Mouse (Mus musculus) brain, embryonic 18.5 days (tissue): ENCODE results near the gene Ramp2.
A peak's percentile ranks its signal among the peaks of the same experiment; 100 is the strongest.

ENCODE experiments used
- DNase-seq: peaks from one replicate; pipeline ENCODE4 v3.0.0-alpha.2; 2012; ENCODE audit warnings: low read depth, low spot score

The Ramp2 gene

DNA sequence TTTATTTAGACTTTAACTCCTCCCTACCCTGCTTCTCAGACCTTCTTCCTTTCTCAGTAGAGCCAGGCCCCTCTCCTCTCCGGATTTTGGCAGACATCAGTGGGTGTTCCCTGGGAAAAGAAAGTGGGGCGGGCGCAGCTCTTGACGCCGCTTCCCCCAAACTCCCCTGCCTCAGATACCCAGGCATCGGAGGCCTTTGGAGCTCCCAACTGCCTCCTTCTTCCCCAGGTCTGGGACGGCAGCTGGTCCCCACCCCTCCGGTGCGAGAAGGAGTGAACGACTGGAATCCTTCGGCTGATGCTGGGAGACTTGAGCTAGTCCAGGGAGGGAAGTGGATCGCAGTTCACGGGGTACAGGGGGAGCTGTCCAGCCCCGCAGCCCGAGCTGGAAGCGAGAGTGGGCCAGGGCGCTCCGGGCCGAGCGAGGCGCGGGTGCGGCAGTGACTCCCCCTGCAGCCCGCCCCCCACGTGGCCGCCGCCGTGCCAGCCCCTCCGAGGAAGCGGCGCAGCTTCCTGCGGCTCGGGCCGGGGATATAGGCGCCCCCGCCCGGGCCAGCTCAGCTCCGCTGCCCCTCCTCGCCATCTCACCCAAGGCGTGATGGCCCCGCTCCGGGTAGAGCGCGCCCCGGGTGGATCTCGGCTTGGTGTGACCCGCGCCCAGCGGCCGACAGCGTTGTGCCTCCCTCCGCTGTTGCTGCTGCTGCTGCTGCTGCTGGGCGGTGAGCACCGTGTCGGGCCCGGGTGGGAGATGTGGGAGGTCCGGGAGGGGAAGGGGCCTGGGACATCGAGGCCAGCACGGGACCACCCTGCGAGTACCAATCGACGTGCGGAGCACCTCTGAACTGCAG is at the start of gene Ramp2:
TSS of gene Ramp2 (plus strand) at position 174 of the 847 bp plus-strand sequence.
- DNase-seq = no peak

DNA sequence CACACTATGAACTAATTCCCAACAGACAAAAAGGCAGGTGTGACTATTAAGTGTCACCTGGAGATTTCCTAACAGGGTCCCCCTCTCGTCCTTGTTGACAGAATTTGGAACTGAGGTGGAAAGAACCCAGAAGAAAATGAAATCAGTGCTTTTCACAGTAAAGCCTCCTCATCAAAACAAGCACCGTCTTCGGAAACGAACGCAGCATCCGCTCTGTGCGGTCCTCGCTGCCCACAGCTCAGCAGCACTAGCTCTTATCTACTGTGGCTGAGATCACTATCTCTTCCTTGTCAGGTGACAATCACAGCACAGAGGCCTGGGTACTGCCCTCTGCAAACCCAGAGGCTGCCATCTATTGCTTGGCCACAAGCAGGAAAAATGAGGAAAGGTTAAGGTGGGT is 49.7 kb upstream of the Ramp2 start:
- no peak for DNase-seq

DNA sequence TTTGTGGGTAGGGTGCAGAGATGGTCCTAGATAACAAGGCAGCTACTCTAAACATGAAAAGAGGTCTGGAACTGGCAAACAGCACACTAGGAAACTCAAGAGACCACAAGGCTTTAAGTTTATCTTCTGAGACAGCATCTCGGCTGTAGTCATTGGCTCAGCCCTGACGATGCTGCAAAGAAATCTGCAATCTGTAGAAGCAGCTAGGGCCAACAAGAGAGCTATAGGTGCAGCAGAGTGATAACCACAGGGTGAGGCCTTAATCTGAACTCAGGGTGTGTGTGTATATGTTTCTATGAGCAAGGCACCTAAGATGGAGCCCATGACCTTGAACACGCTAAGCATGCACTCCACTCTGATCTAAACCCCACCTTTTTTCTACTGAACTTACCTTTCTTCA is 46.3 kb upstream of the Ramp2 start:
- DNase-seq = no peak

DNA sequence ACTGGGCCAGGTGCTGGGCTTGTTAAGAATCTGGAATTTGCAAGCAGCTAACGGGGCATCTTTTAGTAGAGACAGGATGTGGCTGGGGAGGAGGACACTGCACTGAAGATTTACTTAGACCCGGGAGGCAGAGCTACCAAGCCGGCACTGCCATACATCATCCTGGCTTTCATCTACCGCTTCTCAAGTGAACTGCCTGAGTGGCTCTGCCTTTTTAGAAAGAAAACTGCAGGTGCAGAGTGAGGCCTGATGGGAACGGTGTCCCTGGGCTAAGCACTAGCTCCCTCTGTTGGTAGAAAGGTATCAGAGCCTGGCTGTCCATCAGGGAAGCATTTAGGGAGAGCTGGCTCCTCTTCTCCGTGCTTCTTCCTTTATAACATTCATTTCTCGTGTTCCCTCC is 44.8 kb upstream of the Ramp2 start:
- DNase-seq = no peak

DNA sequence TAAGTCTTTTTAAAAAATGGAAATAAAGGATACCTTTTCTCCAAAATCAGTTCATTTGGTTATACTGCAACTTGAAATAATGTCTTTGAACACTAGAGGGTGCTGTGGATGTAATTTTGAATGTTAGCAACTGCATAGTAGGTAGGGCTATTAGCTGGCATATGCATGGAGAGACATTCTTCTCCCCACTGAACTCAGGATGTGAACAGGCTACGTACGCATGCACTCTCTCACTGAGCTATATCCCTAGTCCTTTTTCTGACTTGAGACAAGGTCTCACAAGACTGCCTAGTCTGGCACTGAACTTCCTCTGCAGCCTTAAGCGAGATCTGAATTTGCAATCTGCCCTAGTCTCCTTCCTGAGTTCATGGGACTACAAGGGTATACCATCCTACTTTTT is 33.9 kb upstream of the Ramp2 start:
- DNase-seq = peak; percentile 42

DNA sequence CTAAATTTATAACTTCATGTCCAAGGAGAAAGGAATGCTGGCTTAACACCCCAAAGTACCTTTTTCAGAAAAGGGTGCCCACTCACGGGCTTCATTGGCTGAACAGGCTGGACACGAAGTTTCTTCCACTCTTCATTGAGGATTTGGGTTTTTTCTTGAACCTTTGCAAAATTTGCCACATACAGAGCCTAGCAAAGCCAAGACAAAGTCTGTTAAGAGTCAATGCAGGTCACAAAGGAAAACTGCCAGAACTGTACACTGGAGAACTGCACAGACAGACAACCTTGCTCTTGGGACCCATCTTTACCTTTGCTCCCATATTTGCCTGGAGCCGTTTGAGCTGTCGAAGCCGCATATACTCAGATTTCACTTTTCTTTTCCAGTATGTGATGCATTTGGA is 28.9 kb upstream of the Ramp2 start:
- no peak for DNase-seq

DNA sequence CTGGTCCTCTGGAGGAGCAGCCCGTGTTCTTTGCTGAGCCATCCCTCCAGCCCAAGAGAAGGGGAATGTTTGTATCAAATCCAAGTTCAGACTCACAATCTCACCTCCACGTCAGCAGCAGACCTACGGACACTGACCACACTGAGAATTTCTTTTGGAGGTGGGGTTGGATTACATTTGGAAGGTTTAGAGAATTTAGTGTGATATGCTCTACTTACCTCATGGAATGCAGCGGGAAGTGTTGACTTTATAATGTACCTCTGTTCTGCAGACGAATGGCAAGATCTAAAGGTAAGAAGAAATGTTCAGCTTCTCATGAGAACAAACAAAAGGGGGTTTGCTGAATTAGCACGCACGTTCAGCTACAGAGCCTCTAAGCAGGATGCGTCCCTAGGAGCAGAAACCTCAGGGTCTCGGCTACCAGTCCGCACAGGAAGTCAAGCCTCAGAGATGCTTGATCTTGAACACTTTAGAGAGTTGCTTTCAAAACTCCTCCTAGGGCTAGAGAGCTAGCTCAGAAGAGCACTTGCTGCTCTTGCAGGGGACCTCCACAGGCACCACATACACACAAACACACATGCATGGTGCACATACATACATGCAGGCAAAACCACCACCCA is 27.3 kb upstream of the Ramp2 start:
- no peak for DNase-seq

DNA sequence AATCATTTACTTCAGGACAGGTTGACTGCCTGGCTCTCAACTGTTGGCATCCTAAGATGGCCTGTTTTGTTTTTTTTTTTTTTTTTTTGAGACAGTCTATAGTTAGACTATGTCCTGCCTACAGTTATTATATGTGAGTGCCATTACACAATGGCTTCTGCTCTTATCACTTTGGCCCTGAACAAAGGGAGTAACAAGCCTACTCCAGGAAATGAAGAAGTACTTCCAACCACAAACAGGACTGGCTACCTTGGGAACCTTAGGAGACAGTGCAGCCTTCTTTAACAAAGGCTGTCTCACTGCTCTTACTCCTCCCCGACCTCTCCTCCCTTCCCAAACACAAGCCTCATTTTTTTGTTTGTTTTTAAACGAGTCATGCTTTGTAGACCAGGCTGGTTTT is 25.0 kb upstream of the Ramp2 start:
- DNase-seq = no peak

DNA sequence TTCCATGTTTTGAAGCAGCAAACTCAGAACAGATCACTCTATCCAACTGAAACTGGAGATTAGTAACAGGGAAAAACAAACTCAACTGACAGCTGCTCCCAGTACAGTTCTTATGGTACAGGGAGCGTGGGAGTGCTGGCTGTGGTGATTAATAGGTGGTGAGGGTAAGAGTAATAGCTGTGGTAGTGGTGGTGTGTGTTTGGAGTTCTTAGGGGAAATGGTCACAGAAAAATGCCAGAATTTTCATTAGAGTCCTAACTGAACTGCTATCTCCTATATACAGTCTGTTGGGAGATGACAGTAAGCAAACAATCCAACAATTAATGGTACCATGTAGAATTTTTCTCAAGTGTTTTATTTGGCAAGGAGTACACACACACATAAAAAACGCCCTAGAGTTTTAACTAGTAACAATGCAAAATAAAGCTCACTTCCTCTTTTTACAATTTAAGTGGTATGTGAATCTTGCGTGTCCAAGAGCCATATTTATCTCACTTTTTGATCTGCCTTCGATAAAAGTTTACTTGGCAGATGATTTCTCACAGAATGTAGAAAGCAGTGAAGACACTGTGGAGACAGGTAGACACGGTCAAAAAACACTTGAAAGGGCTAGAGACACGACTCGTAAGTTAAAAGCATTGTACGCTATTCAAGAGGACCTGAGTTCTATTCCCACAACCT is 24.4 kb upstream of the Ramp2 start:
- no peak for DNase-seq

DNA sequence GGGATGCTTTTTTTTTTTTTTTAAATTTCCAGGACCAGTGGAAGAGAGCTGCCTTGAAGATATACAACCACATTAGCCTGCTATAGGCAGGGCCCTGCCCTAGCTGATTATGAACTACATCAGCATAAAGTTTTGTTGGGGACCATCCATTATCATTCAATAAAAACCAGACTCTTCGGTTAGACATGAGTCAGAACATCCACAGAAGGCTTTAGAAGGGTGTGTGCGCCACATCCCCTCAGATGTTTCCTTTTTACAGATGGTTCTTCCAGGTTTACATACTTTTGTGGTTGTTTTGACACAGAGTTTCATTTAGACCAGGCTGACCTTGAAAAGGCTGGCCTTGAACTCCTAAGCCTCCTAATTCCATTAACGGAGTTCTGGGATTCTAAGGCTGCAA is 21.5 kb upstream of the Ramp2 start:
- DNase-seq = no peak

DNA sequence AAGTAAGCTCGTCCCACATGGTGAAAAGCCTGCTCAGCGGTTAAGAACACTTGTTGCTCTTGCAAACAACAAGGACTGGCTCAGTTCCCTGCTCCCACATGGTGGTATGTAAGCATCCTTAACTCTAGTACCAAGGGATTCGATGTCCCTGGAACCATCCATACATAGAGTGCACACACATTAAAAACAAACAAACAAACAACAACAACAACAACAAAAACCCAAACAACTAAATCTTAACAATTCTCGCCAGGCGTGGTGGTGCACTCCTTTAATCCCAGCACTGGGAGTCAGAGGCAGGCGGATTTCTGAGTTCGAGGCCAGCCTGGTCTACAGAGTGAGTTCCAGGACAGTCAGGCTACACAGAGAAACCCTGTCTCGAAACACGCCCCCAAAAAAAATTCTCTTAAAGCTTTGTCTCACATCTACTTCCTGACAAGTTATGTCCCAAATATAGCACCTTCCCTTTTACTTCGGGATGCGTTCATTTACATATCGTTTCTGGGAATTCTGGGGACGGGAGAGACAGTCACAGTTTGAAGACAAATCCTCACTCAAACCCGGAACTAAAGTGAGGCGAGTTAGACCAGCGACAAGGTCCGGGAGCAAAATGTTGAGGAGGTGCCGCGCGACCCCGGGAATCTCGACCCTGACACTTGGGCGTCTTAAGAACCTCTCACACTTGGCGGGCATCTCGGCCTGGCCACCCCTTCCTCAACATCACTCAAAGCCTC is 20.3 kb upstream of the Ramp2 start:
- DNase-seq = no peak

DNA sequence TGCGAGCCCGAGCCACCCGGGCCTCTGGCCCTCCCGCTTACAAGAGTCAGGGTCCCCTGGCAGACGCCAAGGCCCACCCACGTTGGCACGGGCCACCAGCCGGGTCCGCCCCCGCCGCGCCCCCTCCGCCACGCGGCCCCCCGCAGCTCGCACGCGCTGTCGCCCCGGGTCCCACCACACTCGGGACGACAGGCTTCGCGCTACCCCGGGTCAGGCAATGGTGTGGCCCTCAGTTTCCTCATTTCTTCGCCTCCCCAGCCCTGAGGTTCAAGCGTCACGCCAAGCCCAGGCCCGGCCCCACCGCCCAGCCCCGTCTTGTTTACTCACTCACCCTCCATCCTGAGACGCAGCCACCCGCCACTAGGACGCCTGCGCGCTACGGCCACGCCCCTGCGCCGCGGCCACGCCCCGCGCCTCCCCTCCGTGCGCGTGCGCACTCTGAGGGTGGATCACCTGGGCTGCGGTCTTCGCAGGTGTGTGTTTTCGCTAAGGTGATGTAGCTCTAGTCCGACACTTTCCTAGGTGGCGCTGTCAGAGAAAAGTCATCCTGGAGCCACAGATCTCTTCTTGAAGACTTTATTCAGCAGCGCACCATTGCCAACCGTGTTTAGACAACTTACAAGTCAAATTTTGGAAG is 19.6 kb upstream of the Ramp2 start, which contains the start of gene Ezh1:
TSS of gene Ezh1 (minus strand) at position 399 of the 637 bp plus-strand sequence.
- peak; percentile 46 for DNase-seq

DNA sequence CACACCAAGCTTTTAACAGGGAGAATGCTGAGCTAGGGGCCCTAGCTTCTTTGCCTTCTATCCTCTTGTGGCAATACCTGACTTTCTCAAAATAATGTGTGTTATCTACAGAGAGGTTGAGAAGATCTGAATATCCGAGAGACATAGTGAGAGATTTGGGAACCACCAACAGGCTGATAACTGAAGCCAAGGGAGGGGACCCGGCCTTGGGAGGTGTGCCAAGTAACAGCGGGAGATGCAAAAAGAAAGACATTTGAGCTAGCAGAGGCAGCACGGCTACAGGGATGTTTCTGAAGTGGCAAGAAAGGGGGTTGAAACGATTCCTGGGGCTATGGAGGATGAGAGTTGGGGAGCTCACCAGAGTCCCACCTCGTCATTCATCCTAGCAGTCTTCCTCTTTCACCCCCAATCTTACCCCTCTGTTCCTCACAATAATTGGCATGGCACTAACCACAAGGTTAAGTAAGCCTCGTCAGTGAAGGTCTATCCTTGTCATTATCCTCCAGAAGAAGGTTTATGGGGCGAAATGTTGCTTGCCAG is 16.4 kb upstream of the Ramp2 start:
- DNase-seq = no peak

DNA sequence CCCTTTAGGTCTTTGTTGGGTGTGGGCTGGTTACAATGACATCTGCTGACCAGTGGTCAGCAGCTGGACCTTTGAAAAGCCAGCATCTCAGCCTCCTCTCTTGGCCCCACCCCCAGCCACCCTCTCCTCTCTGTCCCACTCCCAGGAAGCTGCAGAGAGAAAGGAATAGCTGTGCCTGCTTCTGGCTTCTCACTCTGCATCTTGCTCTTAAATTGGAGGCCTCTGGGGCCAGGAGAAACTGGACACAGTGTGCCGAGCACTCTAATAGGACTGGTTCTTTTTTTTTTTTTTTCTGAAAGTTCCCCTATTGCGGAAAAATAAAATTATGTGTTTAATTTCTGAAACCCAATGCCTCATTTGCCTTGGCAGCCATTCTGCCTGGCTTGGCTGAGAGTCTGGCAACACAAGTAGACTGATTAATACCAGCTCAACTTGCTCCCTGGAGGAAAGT is 15.7 kb upstream of the Ramp2 start:
- DNase-seq = no peak

DNA sequence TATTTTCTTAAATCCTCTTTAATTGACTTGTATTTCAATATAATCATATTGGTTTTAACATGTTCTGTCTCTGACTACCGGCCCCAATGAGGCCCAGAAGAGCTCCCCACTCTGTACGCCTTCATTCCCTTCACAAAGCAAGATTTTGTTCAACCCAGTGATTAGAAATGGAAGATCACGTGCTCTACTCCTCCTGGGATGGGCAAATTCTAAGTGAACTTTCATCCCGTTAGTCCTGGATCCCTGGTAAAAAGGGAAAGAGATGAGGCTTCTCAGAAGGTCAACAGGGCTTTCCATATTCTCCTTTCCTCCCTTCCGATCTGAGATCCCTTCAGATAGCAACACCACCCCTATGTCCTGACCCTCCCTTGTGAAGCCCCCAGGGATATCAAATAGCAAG is 15.3 kb upstream of the Ramp2 start:
- no peak for DNase-seq

DNA sequence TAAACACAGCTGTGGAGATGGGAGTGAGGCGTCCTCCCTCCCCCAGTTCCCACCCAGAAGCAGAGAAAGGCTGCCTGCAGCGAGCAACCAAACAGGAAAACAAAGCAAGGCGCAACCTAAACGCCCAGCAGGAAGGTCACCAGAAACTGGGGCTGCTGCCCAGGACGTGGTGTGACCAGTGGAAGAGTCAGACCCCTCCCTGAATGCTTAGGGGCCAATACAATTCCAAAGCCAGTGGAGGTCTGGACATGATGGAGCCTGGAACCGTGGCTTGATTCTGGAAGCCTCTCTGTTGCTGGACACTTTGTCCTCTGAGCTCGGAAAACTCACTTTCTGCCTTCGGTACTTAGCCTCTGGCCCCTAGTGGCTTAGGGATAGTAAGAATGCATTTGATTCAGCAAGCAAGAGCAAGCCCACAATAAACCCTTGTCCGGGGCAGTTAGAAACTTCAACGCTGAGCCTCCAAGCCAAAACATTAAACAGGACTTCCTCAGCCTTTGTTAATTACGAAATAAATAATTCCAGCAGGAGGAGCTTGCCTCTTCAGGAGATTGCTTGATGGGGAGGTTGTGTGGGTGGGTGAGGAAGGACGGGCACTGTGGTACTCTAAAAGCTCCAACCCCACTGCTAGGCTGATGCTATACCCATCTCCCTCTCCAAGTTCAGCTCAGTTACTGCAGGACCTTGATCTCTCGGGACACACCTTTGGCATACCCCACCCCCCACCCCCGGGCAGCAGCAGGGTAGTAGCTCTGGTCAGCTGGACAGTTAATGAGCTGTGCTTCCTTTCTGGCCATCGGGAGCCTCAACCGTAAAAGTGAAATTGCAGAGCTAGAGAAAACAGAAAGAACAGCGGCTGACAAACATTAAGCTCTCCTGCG is 14.6 kb upstream of the Ramp2 start:
- DNase-seq = no peak

DNA sequence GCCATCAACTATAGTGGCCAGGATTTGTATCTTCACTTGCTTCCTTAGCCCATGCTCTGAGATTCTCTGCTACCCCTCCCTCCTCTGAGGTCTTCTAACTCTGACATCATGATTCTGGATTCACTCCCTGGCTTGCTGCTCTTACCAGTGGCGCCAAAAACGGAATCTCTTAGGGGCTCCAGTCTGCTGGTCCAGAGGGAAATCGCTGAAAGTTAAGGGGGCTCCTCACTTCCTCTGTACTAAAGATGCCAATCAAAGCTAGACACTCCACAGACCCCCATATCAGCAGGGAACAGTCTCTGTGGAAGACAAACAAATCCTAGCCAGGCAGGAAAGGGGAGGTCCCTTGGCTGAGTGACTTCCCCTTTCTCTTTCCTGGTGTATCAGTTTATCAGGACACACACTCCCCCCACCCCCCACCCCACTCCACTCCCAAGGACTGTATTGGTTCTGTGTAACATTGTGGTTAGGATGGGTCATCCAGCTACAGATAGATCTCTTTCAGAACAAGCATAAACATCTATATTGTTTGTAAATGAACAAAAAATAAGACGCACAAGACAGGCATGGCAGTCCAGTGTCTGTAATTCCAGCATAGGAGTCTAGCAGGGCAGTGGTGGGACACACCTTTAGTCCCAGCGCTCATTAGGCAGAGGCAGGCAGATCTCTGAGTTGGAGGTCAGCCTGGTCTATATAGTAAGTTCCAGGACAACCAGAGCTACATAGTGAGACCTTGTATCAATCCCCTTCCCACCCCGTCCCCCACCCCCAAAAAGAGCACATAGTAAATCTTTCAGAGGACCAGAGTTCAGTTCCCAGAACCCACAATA is 13.6 kb upstream of the Ramp2 start:
- no peak for DNase-seq

DNA sequence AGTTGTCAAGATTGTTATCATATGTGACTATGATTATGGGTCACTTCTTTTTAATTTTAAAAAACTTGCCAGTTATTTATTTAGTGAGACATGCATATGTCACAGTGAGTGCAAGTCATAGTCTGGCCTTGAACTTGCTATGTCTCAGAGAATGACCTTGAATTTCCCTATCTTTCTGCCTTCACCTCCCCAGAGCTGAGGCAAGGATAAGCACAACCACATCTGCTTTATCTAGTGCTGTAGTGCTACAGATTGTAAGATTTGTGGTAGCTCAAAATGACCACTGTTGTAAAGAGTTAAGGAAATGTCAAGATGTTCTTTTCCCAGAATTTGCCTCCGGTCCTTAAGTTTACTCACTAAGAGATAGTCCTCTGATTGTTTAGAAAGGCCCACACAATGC is 12.6 kb upstream of the Ramp2 start:
- no peak for DNase-seq

DNA sequence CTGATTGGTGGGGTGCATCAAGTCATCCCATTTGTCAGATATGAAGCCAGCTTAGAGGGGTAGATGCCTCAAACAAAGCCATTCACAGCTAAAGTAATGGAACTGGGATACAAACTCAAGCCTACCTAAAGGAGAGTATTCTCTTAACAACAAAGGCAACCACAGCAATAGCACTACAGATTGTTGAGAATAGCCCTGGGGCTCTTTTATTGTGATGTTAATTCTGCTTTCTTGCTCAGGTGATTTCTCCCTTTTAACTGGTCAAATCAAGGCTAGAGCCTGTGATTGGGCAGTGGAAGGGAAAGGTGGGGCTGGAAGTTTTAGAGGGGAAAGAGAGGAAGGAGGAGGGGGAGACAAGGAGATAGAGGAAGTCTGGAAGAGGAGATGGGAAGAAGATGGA is 11.7 kb upstream of the Ramp2 start:
- no peak for DNase-seq
